ENCODE assay signal across 11 mouse cellular contexts in the genomic region with DNA sequence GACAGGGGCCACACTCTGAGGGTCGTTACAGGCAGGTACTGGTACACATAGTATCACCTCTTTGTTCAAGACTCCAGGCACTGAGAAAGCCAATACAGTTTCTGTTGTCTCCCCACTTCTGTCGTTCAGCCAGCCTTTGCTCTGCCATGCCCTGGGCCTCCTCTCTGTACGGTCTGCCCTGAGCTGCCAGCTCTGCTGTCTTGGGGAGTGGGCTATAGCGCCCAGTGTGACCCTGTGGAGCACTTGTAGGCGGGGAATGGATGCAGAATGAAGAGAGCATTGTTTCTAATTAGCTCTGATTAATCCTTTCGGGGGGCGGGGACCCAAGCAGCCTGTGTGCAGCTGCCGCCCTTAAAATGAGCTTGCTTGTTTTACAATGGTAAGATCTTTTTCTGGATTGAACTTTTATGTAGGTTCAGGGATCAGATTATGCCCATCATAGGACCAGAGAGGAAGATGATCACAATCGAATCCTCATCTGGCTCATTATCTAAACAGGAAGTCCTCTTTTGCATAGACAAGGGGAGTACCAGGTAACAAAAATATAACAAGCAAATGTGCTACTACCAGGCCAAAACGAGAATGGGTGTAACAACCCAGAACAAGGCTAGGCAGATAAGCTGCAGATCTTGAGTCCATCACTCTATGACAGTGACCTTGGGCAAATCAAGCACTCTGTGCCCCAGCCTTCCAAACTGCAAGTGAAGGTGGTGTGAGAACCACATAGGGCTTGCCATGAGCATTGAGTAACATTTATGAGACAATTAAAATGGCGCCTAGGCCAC. TPM values are rescaled to one million over a fixed set of nuclear protein-coding genes. Genes with fewer than 3 reads are reported as not detected.
DNase-seq lines count a peak whose midpoint lies in the region; ATAC-seq and TF ChIP-seq lines count a peak whose summit lies in the region.
"Had no signal": no experiment of that assay in that cellular context is flagged by ENCODE, and none has a peak within 500 bp of the region (broad histone marks: within the 10 kb centered on the region; RNA-seq: fewer than 3 reads in every experiment).

No protein-coding gene starts in this region.

- H3K9me3 ChIP-seq in heart, embryonic 12.5 days (replicated peaks), result 0 out of 2 replicates have a peak, but pooled peaks cover 3% of the 10 kb centered on the region

- no peaks in the 10 kb centered on the region for H3K36me3 ChIP-seq in heart, embryonic 12.5 days
- no peaks in the 10 kb centered on the region for H3K36me3 ChIP-seq in spleen, adult 2 months (ENCODE audit: control insufficient read depth, insufficient read depth, low read length)

- H3K27ac ChIP-seq in heart, embryonic 12.5 days (ENCODE audit: poor library complexity, severe bottlenecking), result no peak overlapping the region
- peak overlapping the region; percentile 53 for H3K27ac ChIP-seq in spleen, adult 2 months (ENCODE audit: insufficient read depth, low read length)

- H3K4me1 ChIP-seq in heart, embryonic 12.5 days (replicated peaks), result peaks cover 68% of the 10 kb centered on the region
- H3K4me1 ChIP-seq in spleen, adult 2 months (ENCODE audit: control insufficient read depth, insufficient read depth, insufficient read length), result peaks cover 37% of the 10 kb centered on the region

- H3K4me3 ChIP-seq in heart, embryonic 12.5 days, result no peak overlapping the region
- H3K4me3 ChIP-seq in spleen, adult 2 months (ENCODE audit: extremely low read depth, insufficient read depth, insufficient read length), result no peak overlapping the region

- no peak for TF ChIP-seq CTCF in spleen, adult 2 months (IDR thresholded peaks at IDR 0.05; ENCODE audit: extremely low read depth, insufficient read depth, insufficient read length, insufficient replicate concordance)

- H3K9ac ChIP-seq in heart, embryonic 12.5 days, result no peak overlapping the region

- no peak for TF ChIP-seq POLR2A in spleen, adult 2 months (IDR thresholded peaks at IDR 0.05; ENCODE audit: low read depth, low read length)

- no peak overlapping the region for H3K4me2 ChIP-seq in heart, embryonic 12.5 days

- H3K27me3 ChIP-seq in heart, embryonic 12.5 days (replicated peaks), result no peaks in the 10 kb centered on the region
- H3K27me3 ChIP-seq in spleen, adult 2 months (ENCODE audit: control insufficient read depth, insufficient read depth, low read length), result no peaks in the 10 kb centered on the region

- no peak for ATAC-seq in heart, embryonic 12.5 days (ENCODE audit: insufficient number of reproducible peaks, low FRiP score)
- ATAC-seq: lung, postnatal 0 days had no signal

- peak; percentile 90 for DNase-seq in heart, adult 11 months
- DNase-seq in spleen, adult 2 months (ENCODE audit: low read depth in 1 of 2, low spot score in 2 of 2), result no peak
- DNase-seq in spleen, postnatal 10 days (ENCODE audit: low spot score in 2 of 2), result no peak
- DNase-seq in liver, result peak; percentile 55
- DNase-seq in frontal cortex, postnatal 14 days (ENCODE audit: low spot score in 2 of 2), result no peak
- DNase-seq in thymus, postnatal 0 days (ENCODE audit: low spot score), result no peak
- no peak for DNase-seq in adrenal gland, postnatal 36 days
- DNase-seq: gastrocnemius, postnatal 14 days; kidney, adult 11 months had no signal

- 65% methylated on average over 11 of the region's 11 CpGs for WGBS in heart, embryonic 12.5 days
- WGBS in spleen, adult 2 months, result 79% methylated on average over 11 of the region's 11 CpGs

RNA-seq across cellular contexts. Expression of gene Wdr26, which starts 48.0 kb away (rescaled TPM):
- polyA plus RNA-seq in heart, embryonic 12.5 days (2016; fragmentation: Nextera tagmentation; extraction: Ambion mirVana), result 35.2 and 37.9 TPM in 2 replicates
- 36.3 and 37.2 TPM in 2 replicates for polyA plus RNA-seq in spleen, adult 2 months (2012; rRNA removed)
- polyA plus RNA-seq in thymus, postnatal 0 days (2015; fragmentation: Nextera tagmentation; extraction: Ambion mirVana), result 47.9 and 56.5 TPM in 2 replicates
- total RNA-seq in adrenal gland, postnatal 36 days (2021), result 100 to 1,000 TPM; 139 to 142 TPM

Comparison
In these comparisons a context has a peak if more than half of its experiments do, and no peak if none do; other contexts are left out.
1. DNase-seq: peak in heart, adult 11 months (single experiment) and liver (single experiment); none in spleen, adult 2 months (0 of 2), spleen, postnatal 10 days (0 of 2), frontal cortex, postnatal 14 days (0 of 2), thymus, postnatal 0 days (single experiment) and adrenal gland, postnatal 36 days (0 of 2).